Mouse (Mus musculus) layer of hippocampus, adult 9-11 months (tissue): ENCODE data around the gene Prdm10.

Experiments used
- DNase-seq: peaks from one replicate; pipeline ENCODE4 v3.0.0; 2022

Prdm10 gene

GRCm38 (mm10) chr9:31376661-31377060, 96.3 kb downstream of the Prdm10 start:
- no peak for DNase-seq

GRCm38 (mm10) chr9:31384786-31385499, 104.6 kb downstream of the Prdm10 start:
- no peak for DNase-seq

DNA sequence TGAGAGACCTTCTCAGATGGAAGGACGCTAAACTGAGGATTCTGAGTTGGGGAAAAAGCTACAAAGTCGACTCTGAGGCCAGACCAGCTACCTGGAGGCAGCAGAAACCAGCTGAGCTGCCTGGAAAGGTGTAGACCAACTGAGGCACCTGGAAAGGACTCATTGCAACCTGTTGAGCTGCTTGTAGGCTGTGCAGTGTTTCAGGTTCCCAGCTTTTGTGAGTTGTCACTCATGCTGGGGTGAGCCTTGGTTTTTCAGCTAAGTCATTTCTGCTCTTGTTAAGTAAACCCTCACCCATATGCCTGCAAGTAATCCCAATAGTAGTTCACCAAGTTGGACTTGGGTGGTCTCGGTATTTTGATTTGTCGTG, 105.1 kb downstream of the Prdm10 start:
- no peak for DNase-seq

GRCm38 (mm10) chr9:31385947-31386354, 105.6 kb downstream of the Prdm10 start, which contains the start of gene Nfrkb:
Gene Nfrkb, plus strand, starts transcription at chr9:31386192.
- peak; percentile 95 for DNase-seq

- peak; percentile 18 for DNase-seq
Observed at GRCm38 (mm10) chr9:31386368-31387180, 106.2 kb downstream of the Prdm10 start.

GRCm38 (mm10) chr9:31387206-31387605, 106.9 kb downstream of the Prdm10 start:
- DNase-seq, result no peak

GRCm38 (mm10) chr9:31400441-31400840, 120.1 kb downstream of the Prdm10 start:
- DNase-seq, result no peak

- no peak for DNase-seq
Observed at GRCm38 (mm10) chr9:31404311-31404710, 124.0 kb downstream of the Prdm10 start.

- no peak for DNase-seq
Observed at GRCm38 (mm10) chr9:31405217-31405616, 124.9 kb downstream of the Prdm10 start.

DNA sequence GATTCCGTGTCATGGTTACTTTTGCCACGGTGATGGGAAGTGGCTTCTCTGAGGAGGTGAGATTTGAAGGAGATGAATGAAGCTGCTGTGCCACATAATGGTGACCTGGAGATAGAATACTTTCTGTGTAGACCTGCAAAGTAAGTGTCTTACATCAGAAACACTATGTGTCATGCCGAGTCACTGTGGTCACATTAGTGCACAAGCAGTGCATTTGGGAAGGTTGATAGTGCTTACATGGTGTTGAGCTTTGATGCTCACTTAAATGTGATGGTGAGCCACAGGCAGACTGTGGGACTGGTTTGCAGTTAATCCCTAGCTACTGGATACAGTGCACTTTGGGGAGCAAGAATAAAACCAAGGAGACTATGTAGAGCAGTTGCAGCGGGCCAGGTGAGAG, 131.8 kb downstream of the Prdm10 start:
- DNase-seq, result no peak

GRCm38 (mm10) chr9:31418821-31419220, 138.5 kb downstream of the Prdm10 start:
- DNase-seq, result peak; percentile 33

- DNase-seq, result no peak
Observed at GRCm38 (mm10) chr9:31422143-31422542, 141.8 kb downstream of the Prdm10 start.

- DNase-seq, result no peak
Observed at GRCm38 (mm10) chr9:31428971-31429370, 148.6 kb downstream of the Prdm10 start.

- DNase-seq, result no peak
Observed at GRCm38 (mm10) chr9:31430011-31430410, 149.7 kb downstream of the Prdm10 start.
